ENCODE assay signal across 8 mouse cellular contexts in genomic region chr4:45408427-45409132, GRCm38 (mm10). TPM values are rescaled to one million over a fixed set of nuclear protein-coding genes. Genes with fewer than 3 reads are reported as not detected.
DNase-seq lines count a peak whose midpoint lies in the region; ATAC-seq and TF ChIP-seq lines count a peak whose summit lies in the region.

Gene Slc25a51 (minus strand): TSS chr4:45408766.

- peak within 1 kb of the TSS; percentile 97 for H3K4me3 ChIP-seq in E14TG2a.4 (replicated peaks; ENCODE audit: low read length)
- peak within 1 kb of the TSS; percentile 79 for H3K4me3 ChIP-seq in forebrain, embryonic 12.5 days (replicated peaks)
- peak within 1 kb of the TSS; percentile 80 for H3K4me3 ChIP-seq in heart, postnatal 0 days (ENCODE audit: low read depth, low read length)
- peak within 1 kb of the TSS; percentile 95 for H3K4me3 ChIP-seq in liver, postnatal 0 days (ENCODE audit: low read depth, low read length)
- H3K4me3 ChIP-seq in neural tube, embryonic 14.5 days (ENCODE audit: low read depth, low read length), result peak within 1 kb of the TSS; percentile 70

- H3K4me1 ChIP-seq in E14TG2a.4 (replicated peaks; ENCODE audit: low read depth, low read length), result peaks cover 52% of the 10 kb centered on the region
- peaks cover 27% of the 10 kb centered on the region for H3K4me1 ChIP-seq in forebrain, embryonic 12.5 days
- H3K4me1 ChIP-seq in heart, postnatal 0 days (ENCODE audit: control insufficient read depth, insufficient read depth), result peaks cover 30% of the 10 kb centered on the region
- H3K4me1 ChIP-seq in liver, postnatal 0 days (ENCODE audit: insufficient read depth), result peaks cover 19% of the 10 kb centered on the region
- peaks cover 20% of the 10 kb centered on the region for H3K4me1 ChIP-seq in neural tube, embryonic 14.5 days (ENCODE audit: control insufficient read depth, insufficient read depth, low read length)

- peaks cover 16% of the 10 kb centered on the region for H3K36me3 ChIP-seq in E14TG2a.4 (ENCODE audit: insufficient read depth, low read length)
- H3K36me3 ChIP-seq in forebrain, embryonic 12.5 days (replicated peaks), result peaks cover 13% of the 10 kb centered on the region
- peaks cover 9% of the 10 kb centered on the region for H3K36me3 ChIP-seq in heart, postnatal 0 days (replicated peaks; ENCODE audit: control insufficient read depth, insufficient read depth, low read length)
- peaks cover 10% of the 10 kb centered on the region for H3K36me3 ChIP-seq in liver, postnatal 0 days (replicated peaks; ENCODE audit: insufficient read depth, low read length)
- peaks cover 3% of the 10 kb centered on the region for H3K36me3 ChIP-seq in neural tube, embryonic 14.5 days (ENCODE audit: control insufficient read depth, insufficient read depth, low read length)

- H3K4me2 ChIP-seq in forebrain, embryonic 12.5 days, result peak within 1 kb of the TSS; percentile 80
- H3K4me2 ChIP-seq in heart, postnatal 0 days (ENCODE audit: low read depth, low read length), result peak within 1 kb of the TSS; percentile 74
- H3K4me2 ChIP-seq in liver, postnatal 0 days (ENCODE audit: low read depth, low read length), result peak within 1 kb of the TSS; percentile 79
- peak within 1 kb of the TSS; percentile 97 for H3K4me2 ChIP-seq in neural tube, embryonic 14.5 days (ENCODE audit: low read depth, low read length)

- ATAC-seq in forebrain, embryonic 12.5 days (ENCODE audit: low FRiP score), result peak; percentile 97
- ATAC-seq in heart, postnatal 0 days (ENCODE audit: insufficient read depth, low read depth), result peak; percentile 98
- peak; percentile 87 for ATAC-seq in liver, postnatal 0 days
- ATAC-seq in neural tube, embryonic 14.5 days (ENCODE audit: low read depth), result peak; percentile 98

- WGBS in forebrain, embryonic 12.5 days, result under 1% methylated on average over 38 of the region's 67 CpGs
- 0% methylated on average over 53 of the region's 67 CpGs for WGBS in heart, postnatal 0 days
- WGBS in large intestine, adult 2 months, result under 1% methylated on average over 48 of the region's 67 CpGs
- WGBS in liver, postnatal 0 days (ENCODE audit: insufficient replicate concordance), result under 1% methylated on average over 48 of the region's 67 CpGs
- under 1% methylated on average over 42 of the region's 67 CpGs for WGBS in neural tube, embryonic 14.5 days

- peak within 1 kb of the TSS; percentile 91 for H3K9ac ChIP-seq in forebrain, embryonic 12.5 days
- peak within 1 kb of the TSS; percentile 91 for H3K9ac ChIP-seq in heart, postnatal 0 days (replicated peaks; ENCODE audit: low read depth, low read length)
- peak within 1 kb of the TSS; percentile 99 for H3K9ac ChIP-seq in liver, postnatal 0 days (replicated peaks)
- peak within 1 kb of the TSS; percentile 86 for H3K9ac ChIP-seq in neural tube, embryonic 14.5 days (replicated peaks; ENCODE audit: low read depth, low read length)

- peak; percentile 85 for DNase-seq in c-Kit-positive CD71-positive TER-119-positive erythroid progenitor cells, embryonic 14.5 days (ENCODE audit: low spot score)
- DNase-seq in heart, postnatal 0 days (ENCODE audit: low spot score), result peak; percentile 96
- DNase-seq in large intestine, adult 2 months (ENCODE audit: low read depth, low spot score), result peak; percentile 79
- peak; percentile 96 for DNase-seq in liver, postnatal 0 days
- peak; percentile 88 for DNase-seq in testis, postnatal 10 days (ENCODE audit: low spot score)

- peak within 1 kb of the TSS; percentile 90 for H3K27ac ChIP-seq in forebrain, embryonic 12.5 days
- H3K27ac ChIP-seq in heart, postnatal 0 days (ENCODE audit: low read depth), result peak within 1 kb of the TSS; percentile 95
- peak within 1 kb of the TSS; percentile 95 for H3K27ac ChIP-seq in liver, postnatal 0 days (ENCODE audit: low read depth)
- H3K27ac ChIP-seq in neural tube, embryonic 14.5 days (ENCODE audit: low read depth, low read length), result peak within 1 kb of the TSS; percentile 82

- TF ChIP-seq CTCF in E14TG2a.4 (conservative IDR thresholded peaks at IDR 0.05; ENCODE audit: low read length), result no peak
- no peak for TF ChIP-seq CTCF in heart, postnatal 0 days (IDR thresholded peaks at IDR 0.05; ENCODE audit: low read depth)
- no peak for TF ChIP-seq CTCF in liver, postnatal 0 days (IDR thresholded peaks at IDR 0.05; ENCODE audit: low read depth)

- no peak for TF ChIP-seq EP300 in heart, postnatal 0 days (IDR thresholded peaks at IDR 0.05; ENCODE audit: low read depth)
- peak; percentile 16; the same call in 1 of the 2 replicates for TF ChIP-seq EP300 in liver, postnatal 0 days (IDR thresholded peaks at IDR 0.05; ENCODE audit: low read depth)

- 0 out of 2 replicates have a peak, but pooled peaks cover 8% of the 10 kb centered on the region for H3K27me3 ChIP-seq in E14TG2a.4 (ENCODE audit: insufficient read depth, low read length)
- H3K27me3 ChIP-seq in forebrain, embryonic 12.5 days, result peaks cover 14% of the 10 kb centered on the region
- no peaks in the 10 kb centered on the region for H3K27me3 ChIP-seq in heart, postnatal 0 days (ENCODE audit: control insufficient read depth, insufficient read depth, low read length)
- H3K27me3 ChIP-seq in liver, postnatal 0 days (ENCODE audit: insufficient read depth, low read length), result no peaks in the 10 kb centered on the region
- no peaks in the 10 kb centered on the region for H3K27me3 ChIP-seq in neural tube, embryonic 14.5 days (ENCODE audit: control insufficient read depth, insufficient read depth, low read length)

- H3K9me3 ChIP-seq in E14TG2a.4 (ENCODE audit: low read length), result no peaks in the 10 kb centered on the region
- no peaks in the 10 kb centered on the region for H3K9me3 ChIP-seq in forebrain, embryonic 12.5 days
- H3K9me3 ChIP-seq in heart, postnatal 0 days (replicated peaks; ENCODE audit: control insufficient read depth, low read length), result no peaks in the 10 kb centered on the region
- H3K9me3 ChIP-seq in liver, postnatal 0 days (ENCODE audit: low read length), result no peaks in the 10 kb centered on the region
- no peaks in the 10 kb centered on the region for H3K9me3 ChIP-seq in neural tube, embryonic 14.5 days (ENCODE audit: control insufficient read depth, low read length)

RNA-seq across cellular contexts. Expression of gene Slc25a51, which starts in this region (rescaled TPM):
- polyA plus RNA-seq in forebrain, embryonic 12.5 days (2016; fragmentation: Nextera tagmentation; extraction: Ambion mirVana), result 86.8 and 89.7 TPM in 2 replicates
- 136 and 190 TPM in 2 replicates for total RNA-seq in heart, postnatal 0 days (2014; rRNA removed; ENCODE audit: low replicate concordance)
- 60.9 and 70.1 TPM in 2 replicates for polyA plus RNA-seq in heart, postnatal 0 days (2015; fragmentation: Nextera tagmentation; extraction: Ambion mirVana)
- 46.4 and 83.2 TPM in 2 replicates for polyA plus RNA-seq in large intestine, adult 2 months (2012; rRNA removed)
- 40.0 and 41.0 TPM in 2 replicates for polyA plus RNA-seq in liver, postnatal 0 days (2015; fragmentation: Nextera tagmentation; extraction: Ambion mirVana)
- 72.3 and 74.9 TPM in 2 replicates for polyA plus RNA-seq in neural tube, embryonic 14.5 days (2014; fragmentation: Nextera tagmentation; extraction: Ambion mirVana)

Comparison
In these comparisons a context has a peak if more than half of its experiments do, and no peak if none do; other contexts are left out.
1. Peak in every context shown above with its lines: DNase-seq, ATAC-seq, H3K4me3 ChIP-seq and H3K27ac ChIP-seq.